Mouse (Mus musculus) CH12.LX (cell line): ENCODE measurements around the gene Snx13. TPM values are rescaled to one million over a fixed set of nuclear protein-coding genes. Genes with fewer than 3 reads are reported as not detected.

ENCODE experiments used
- DNase-seq: peaks from one replicate; pipeline ENCODE4 v3.0.0-alpha.2; 2013; ENCODE audit errors: extremely low read depth
- H3K27ac ChIP-seq: 2 replicates; pipeline ENCODE4 v1.5.1; 2012; ENCODE audit warnings: low read depth, mild to moderate bottlenecking, control low read depth, moderate library complexity; ENCODE audit not compliant: insufficient read depth
- H3K27me3 ChIP-seq: replicated peaks from 2 replicates; pipeline ENCODE3; 2012; ENCODE audit warnings: inconsistent platforms
- H3K36me3 ChIP-seq, 2 experiments: replicated peaks in 1 of 2; 2 replicates each; pipeline versions ENCODE3 to v1.6.1; 2012; ENCODE audit warnings: inconsistent platforms in 1 of 2, low read length in 1 of 2, mild to moderate bottlenecking in 1 of 2, mixed read lengths in 1 of 2, moderate library complexity in 1 of 2; ENCODE audit not compliant: control insufficient read depth in 1 of 2, insufficient read depth in 1 of 2
- H3K4me1 ChIP-seq, 2 experiments: 2 replicates each; pipeline ENCODE4 v1.6.1; 2012; ENCODE audit warnings: inconsistent platforms in 1 of 2, moderate library complexity in 1 of 2; ENCODE audit not compliant: insufficient read depth in 2 of 2, control insufficient read depth in 1 of 2
- H3K4me2 ChIP-seq: 2 replicates; pipeline ENCODE4 v1.6.1; 2012; ENCODE audit warnings: low read depth, mild to moderate bottlenecking, control low read depth; ENCODE audit not compliant: poor library complexity, insufficient read depth, severe bottlenecking
- H3K4me3 ChIP-seq, 3 experiments: fragments of 150-350 bp in 1 of 3; sonication (generic) in 1 of 3; replicated peaks in 1 of 3; 2 replicates each; pipeline versions ENCODE3 to v1.5.1; 2011 to 2012; ENCODE audit warnings: low read depth in 2 of 3, low read length in 2 of 3, mild to moderate bottlenecking in 2 of 3, moderate library complexity in 2 of 3, control low read depth in 1 of 3, improper control_type of control experiment in 1 of 3, inconsistent platforms in 1 of 3, mixed read lengths in 1 of 3; ENCODE audit not compliant: poor library complexity in 1 of 3
- H3K79me2 ChIP-seq: replicated peaks from 2 replicates; pipeline ENCODE4 v1.6.1; 2012; ENCODE audit warnings: mild to moderate bottlenecking, moderate library complexity; ENCODE audit not compliant: control insufficient read depth, poor library complexity, insufficient read depth, severe bottlenecking; ENCODE audit errors: extremely low read depth
- H3K9ac ChIP-seq: 2 replicates; pipeline ENCODE4 v1.6.1; 2012; ENCODE audit warnings: low read depth, mild to moderate bottlenecking, control low read depth, moderate library complexity; ENCODE audit not compliant: insufficient read depth
- H3K9me3 ChIP-seq: replicated peaks from 2 replicates; pipeline ENCODE3; 2012; ENCODE audit warnings: low read length, inconsistent platforms, mixed read lengths
- BHLHE40 ChIP-seq: IDR thresholded peaks from 2 replicates; pipeline ENCODE4 v1.6.1; 2011; ENCODE audit warnings: mild to moderate bottlenecking, low read depth, low read length, improper control_type of control experiment
- E2F4 ChIP-seq: IDR thresholded peaks from 2 replicates; pipeline ENCODE4 v1.6.1; 2011; ENCODE audit warnings: low read depth, low read length, improper control_type of control experiment; ENCODE audit not compliant: insufficient replicate concordance
- EP300 ChIP-seq: IDR thresholded peaks from 2 replicates; pipeline ENCODE4 v1.6.1; 2011; ENCODE audit warnings: low read length, improper control_type of control experiment
- ETS1 ChIP-seq: conservative IDR thresholded peaks from 2 replicates; pipeline ENCODE4 v1.6.1; 2012; ENCODE audit warnings: low read depth, mild to moderate bottlenecking, inconsistent platforms, low read length, improper control_type of control experiment, moderate library complexity
- GABPA ChIP-seq: IDR thresholded peaks from 2 replicates; pipeline ENCODE4 v1.6.1; 2012; ENCODE audit warnings: low read depth, low read length, improper control_type of control experiment, inconsistent platforms; ENCODE audit not compliant: insufficient replicate concordance
- HCFC1 ChIP-seq: IDR thresholded peaks from 2 replicates; pipeline ENCODE4 v1.6.1; 2012; ENCODE audit warnings: low read depth, mild to moderate bottlenecking, inconsistent platforms, low read length, improper control_type of control experiment
- IRF4 ChIP-seq: IDR thresholded peaks from 2 replicates; pipeline ENCODE4 v1.6.1; 2014; ENCODE audit warnings: low read depth, mild to moderate bottlenecking, inconsistent platforms, low read length, improper control_type of control experiment
- JUN ChIP-seq: IDR thresholded peaks from 2 replicates; pipeline ENCODE4 v1.6.1; 2011; ENCODE audit warnings: low read depth, mild to moderate bottlenecking, low read length, improper control_type of control experiment, moderate library complexity; ENCODE audit not compliant: insufficient read depth
- JUND ChIP-seq: conservative IDR thresholded peaks from 2 replicates; pipeline ENCODE4 v1.6.1; 2011; ENCODE audit warnings: low read depth, low read length, improper control_type of control experiment
- KAT2A ChIP-seq: IDR thresholded peaks from 2 replicates; pipeline ENCODE4 v1.6.1; 2012; ENCODE audit warnings: low read length, improper control_type of control experiment, inconsistent platforms; ENCODE audit not compliant: insufficient replicate concordance
- MXI1 ChIP-seq: IDR thresholded peaks from 2 replicates; pipeline ENCODE4 v1.6.1; 2011; ENCODE audit warnings: mild to moderate bottlenecking, low read depth, low read length, improper control_type of control experiment
- NELFE ChIP-seq: IDR thresholded peaks from 2 replicates; pipeline ENCODE4 v1.6.1; 2011; ENCODE audit warnings: low read depth, low read length, improper control_type of control experiment
- NRF1 ChIP-seq: IDR thresholded peaks from 2 replicates; pipeline ENCODE4 v1.6.1; 2014; ENCODE audit warnings: low read depth, mild to moderate bottlenecking, inconsistent platforms, low read length, improper control_type of control experiment, moderate library complexity
- POLR2AphosphoS2 ChIP-seq: IDR thresholded peaks from 2 replicates; pipeline ENCODE4 v1.6.1; 2011; ENCODE audit warnings: low read depth, low read length, improper control_type of control experiment
- SIN3A ChIP-seq: IDR thresholded peaks from 2 replicates; pipeline ENCODE4 v1.6.1; 2012; ENCODE audit warnings: low read length, improper control_type of control experiment, inconsistent platforms
- SMC3 ChIP-seq: IDR thresholded peaks from 2 replicates; pipeline ENCODE4 v1.6.1; 2011; ENCODE audit warnings: low read depth, low read length, improper control_type of control experiment
- USF1 ChIP-seq: IDR thresholded peaks from 2 replicates; pipeline ENCODE4 v1.6.1; 2014; ENCODE audit warnings: low read depth, mild to moderate bottlenecking, inconsistent platforms, low read length, improper control_type of control experiment
- USF2 ChIP-seq: conservative IDR thresholded peaks from 2 replicates; pipeline ENCODE4 v1.6.1; 2011; ENCODE audit warnings: low read depth, low read length, improper control_type of control experiment
- ZC3H11A ChIP-seq: IDR thresholded peaks from 2 replicates; pipeline ENCODE4 v1.6.1; 2012; ENCODE audit warnings: low read depth, mild to moderate bottlenecking, inconsistent platforms, low read length, improper control_type of control experiment
- ZKSCAN1 ChIP-seq: IDR thresholded peaks from 2 replicates; pipeline ENCODE4 v1.6.1; 2012; ENCODE audit warnings: low read depth, inconsistent platforms, low read length, improper control_type of control experiment, borderline replicate concordance
- ZMIZ1 ChIP-seq: IDR thresholded peaks from 2 replicates; pipeline ENCODE4 v1.6.1; 2012; ENCODE audit warnings: low read depth, mild to moderate bottlenecking, inconsistent platforms, low read length, improper control_type of control experiment
- ZNF384 ChIP-seq: IDR thresholded peaks from 2 replicates; pipeline ENCODE4 v1.6.1; 2012; ENCODE audit warnings: low read depth, low read length, improper control_type of control experiment, inconsistent platforms
- dilution Hi-C: fragments of 300-500 bp; cut with MboI; formaldehyde crosslinking; loops from 2 replicates; pipeline ENCODE4 v1.14.3; 2020; ENCODE audit warnings: low sequenced_read_pairs; ENCODE audit not compliant: extremely low pct_unique_long_range_greater_than_20kb, extremely low pct_ligation_motif_present
- in situ Hi-C: fragments of 300-500 bp; cut with MboI; formaldehyde crosslinking; loops from 3 replicates; pipeline ENCODE4 v1.14.3; 2019; ENCODE audit warnings: low sequenced_read_pairs, low pct_ligation_motif_present, low pct_unique_long_range_greater_than_20kb, mixed read lengths
- polyA plus RNA-seq: library from polyadenylated mRNA; unstranded; fragments of >175 nt; gene quantifications from 2 replicates; pipeline ENCODE4 v1.2.1, GENCODE M21; 2012; ENCODE audit warnings: low read depth; ENCODE audit not compliant: insufficient read length
- total RNA-seq, 2 experiments: library from RNA; depleted of rRNA; stranded (reverse); fragments of 300-350 nt in 1 of 2; fragments of >200 nt in 1 of 2; gene quantifications; 2 replicates each; pipeline ENCODE4 v1.2.3; 2012 to 2014

Snx13 gene
- total and polyA plus RNA-seq, 3 experiments = 7.0 to 12.2 (median 11.4) TPM

GRCm38 (mm10) chr12:35018679-35019237 lies 28.2 kb upstream of the Snx13 start:
- no peaks in the 10 kb centered on the region for H3K36me3 ChIP-seq
- no peak for TF ChIP-seq ZNF384
- TF ChIP-seq ZMIZ1 = no peak
- TF ChIP-seq KAT2A = no peak
- TF ChIP-seq SMC3 = no peak
- TF ChIP-seq EP300 = no peak
- no peak for TF ChIP-seq ZKSCAN1
- TF ChIP-seq, all 38 proteins: peak for 0
- Histone ChIP-seq H3K27ac (no peak overlapping the region), H3K27me3 (no peaks in the 10 kb centered on the region), H3K9ac (no peak overlapping the region), H3K4me3 (no peak overlapping the region), H3K4me1 (peaks cover 0 to 4% of the 10 kb centered on the region in 2 experiments; a peak in 1 of 4 replicates), H3K4me2 (no peak overlapping the region), H3K9me3 (no peaks in the 10 kb centered on the region), H3K79me2 (no peaks in the 10 kb centered on the region)
- in situ Hi-C loops (loop anchor here (25.0 kb wide), 1 partner anchor 356 kb away; no protein-coding TSS in a partner anchor), dilution Hi-C loops (no loop called here)
- DNase-seq = no peak

GRCm38 (mm10) chr12:35021285-35021684 lies 25.7 kb upstream of the Snx13 start:
- Histone ChIP-seq H3K9ac (no peak overlapping the region), H3K79me2 (no peaks in the 10 kb centered on the region), H3K36me3 (no peaks in the 10 kb centered on the region), H3K4me2 (no peak overlapping the region), H3K9me3 (no peaks in the 10 kb centered on the region), H3K27ac (no peak overlapping the region), H3K4me1 (peaks cover 2 to 10% of the 10 kb centered on the region in 2 experiments; a peak in 3 of 4 replicates), H3K27me3 (no peaks in the 10 kb centered on the region), H3K4me3 (no peak overlapping the region)
- in situ Hi-C loops (loop anchor here (25.0 kb wide), 1 partner anchor 359 kb away; no protein-coding TSS in a partner anchor), dilution Hi-C loops (no loop called here)
- TF ChIP-seq USF1 = no peak
- no peak for DNase-seq

DNA sequence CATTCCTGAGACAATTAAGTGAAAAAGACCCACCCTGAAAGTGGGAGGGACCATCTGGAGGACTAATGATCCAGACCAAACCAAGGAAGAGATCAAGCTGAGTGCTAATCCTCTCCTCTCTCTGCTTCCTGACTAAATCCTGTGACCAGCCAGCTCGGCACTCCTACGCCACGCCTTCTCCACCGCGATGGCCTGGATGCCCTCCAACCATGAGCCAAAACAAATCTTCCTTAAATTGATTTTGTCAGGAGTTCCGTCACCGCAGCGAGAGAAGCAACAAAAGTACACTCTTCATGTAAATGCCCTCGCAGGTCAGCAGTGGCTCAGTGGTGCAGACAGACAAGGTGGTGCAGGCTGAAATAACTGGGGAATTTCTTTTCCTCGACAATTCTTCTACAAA lies 24.9 kb upstream of the Snx13 start:
- Histone ChIP-seq H3K27me3 (no peaks in the 10 kb centered on the region), H3K4me1 (peaks cover 2 to 9% of the 10 kb centered on the region in 2 experiments; a peak in 3 of 4 replicates), H3K4me2 (no peak overlapping the region), H3K4me3 (no peak overlapping the region), H3K9me3 (no peaks in the 10 kb centered on the region), H3K36me3 (no peaks in the 10 kb centered on the region), H3K27ac (no peak overlapping the region), H3K9ac (no peak overlapping the region), H3K79me2 (no peaks in the 10 kb centered on the region)
- DNase-seq = no peak
- dilution Hi-C loops (no loop called here), in situ Hi-C loops (loop anchor here (25.0 kb wide), 1 partner anchor 360 kb away; no protein-coding TSS in a partner anchor)
- TF ChIP-seq JUN (no peak), MXI1 (no peak), ZMIZ1 (no peak), NELFE (no peak), IRF4 (no peak), BHLHE40 (no peak), KAT2A (no peak), HCFC1 (no peak), ETS1 (no peak), GABPA (no peak), E2F4 (no peak), EP300 (no peak), SIN3A (no peak), USF1 (no peak), ZC3H11A (no peak), ZKSCAN1 (no peak), NRF1 (no peak), USF2 (no peak), POLR2AphosphoS2 (no peak), JUND (no peak)
